Mouse (Mus musculus) cerebellum, adult 2 months (tissue): Measurements from ENCODE around the gene Gm17949.

Experiments
- CTCF ChIP-seq: fragments of 200-500 bp; IDR thresholded peaks from 2 replicates; pipeline ENCODE4 v1.5.1; 2011; ENCODE audit warnings: low read depth, mild to moderate bottlenecking, control low read depth, low read length, moderate library complexity, borderline replicate concordance; ENCODE audit not compliant: insufficient read depth
- POLR2A ChIP-seq: fragments of 200-500 bp; IDR thresholded peaks from 2 replicates; pipeline ENCODE4 v1.6.1; 2011; ENCODE audit warnings: low read length, control low read depth, borderline replicate concordance; ENCODE audit not compliant: insufficient read depth

DNA sequence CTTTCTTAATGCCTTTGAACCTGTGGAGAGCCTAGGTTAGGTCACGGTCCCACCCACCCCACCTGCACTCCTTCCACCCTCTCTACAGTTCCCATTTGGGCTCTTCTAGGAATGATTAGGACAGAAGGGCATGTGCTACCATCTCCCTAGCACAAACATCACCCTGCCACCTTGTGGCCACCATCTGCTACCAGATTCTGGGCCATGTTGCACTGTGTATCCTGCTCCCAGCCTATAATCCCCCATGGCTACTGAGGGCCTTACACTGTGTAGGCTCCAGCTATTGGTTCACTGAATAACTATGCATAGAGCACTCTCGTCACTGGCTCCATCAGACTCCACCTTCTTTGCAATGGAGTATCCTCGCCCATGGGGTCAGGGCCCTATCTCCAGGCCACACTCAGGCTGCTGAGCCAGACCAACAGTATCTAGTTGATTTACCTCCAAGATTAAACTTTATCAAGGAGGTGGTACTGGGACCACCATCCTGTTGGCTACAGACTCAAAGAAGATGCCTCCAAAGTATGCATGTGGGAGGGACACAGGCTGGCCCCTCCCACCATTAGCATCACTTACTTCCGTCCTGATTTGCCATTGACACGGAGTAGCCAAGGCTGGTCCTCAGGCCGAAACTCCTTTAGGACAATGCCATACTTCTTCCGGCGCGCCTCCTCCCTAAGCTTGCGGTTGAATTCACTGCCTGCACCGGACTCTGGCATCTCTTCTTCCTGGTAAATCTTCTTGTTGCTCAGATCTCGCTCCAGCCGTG is 3.9 kb upstream of the Gm17949 start:
- peak; percentile 11; the same call in 1 of the 2 replicates for TF ChIP-seq CTCF
- no peak for TF ChIP-seq POLR2A
